Mouse (Mus musculus) frontal cortex, postnatal 36 days (tissue): Measurements from ENCODE around the gene Rps19bp1.
A peak's percentile ranks its signal among the peaks of the same experiment; 100 is the strongest.

Source experiments
- DNase-seq, 2 experiments: peaks; one replicate each; pipeline ENCODE4 v3.0.0; 2022; ENCODE audit warnings: low spot score in 2 of 2

The Rps19bp1 gene

DNA sequence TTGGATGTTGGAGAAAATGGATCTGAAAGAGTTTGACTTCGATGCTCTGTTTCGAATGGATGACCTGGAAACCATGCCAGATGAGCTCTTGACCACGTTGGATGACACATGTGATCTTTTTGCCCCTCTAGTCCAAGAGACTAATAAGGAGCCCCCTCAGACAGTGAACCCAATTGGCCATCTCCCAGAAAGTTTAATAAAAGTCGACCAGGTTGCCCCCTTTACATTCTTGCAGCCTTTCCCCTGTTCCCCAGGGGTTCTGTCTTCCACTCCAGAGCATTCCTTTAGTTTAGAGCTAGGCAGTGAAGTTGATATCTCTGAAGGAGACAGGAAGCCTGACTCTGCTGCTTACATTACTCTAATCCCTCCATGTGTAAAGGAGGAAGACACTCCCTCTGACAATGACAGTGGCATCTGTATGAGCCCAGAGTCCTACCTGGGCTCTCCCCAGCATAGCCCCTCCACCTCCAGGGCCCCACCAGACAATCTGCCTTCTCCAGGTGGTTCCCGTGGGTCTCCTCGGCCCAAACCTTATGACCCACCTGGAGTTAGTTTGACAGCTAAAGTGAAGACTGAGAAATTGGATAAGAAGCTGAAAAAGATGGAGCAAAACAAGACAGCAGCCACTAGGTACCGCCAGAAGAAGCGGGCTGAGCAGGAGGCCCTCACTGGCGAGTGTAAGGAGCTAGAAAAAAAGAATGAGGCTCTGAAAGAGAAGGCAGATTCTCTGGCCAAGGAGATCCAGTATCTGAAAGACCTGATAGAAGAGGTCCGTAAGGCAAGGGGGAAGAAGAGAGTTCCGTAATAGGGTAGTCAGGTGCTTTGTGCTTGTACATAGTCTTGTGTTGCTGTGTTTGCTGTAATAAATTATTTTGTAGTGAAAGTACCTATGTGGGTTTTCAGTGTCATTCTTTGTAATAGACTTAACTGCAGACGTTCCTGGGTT is 7.2 kb downstream of the Rps19bp1 start:
- DNase-seq = no peak

DNA sequence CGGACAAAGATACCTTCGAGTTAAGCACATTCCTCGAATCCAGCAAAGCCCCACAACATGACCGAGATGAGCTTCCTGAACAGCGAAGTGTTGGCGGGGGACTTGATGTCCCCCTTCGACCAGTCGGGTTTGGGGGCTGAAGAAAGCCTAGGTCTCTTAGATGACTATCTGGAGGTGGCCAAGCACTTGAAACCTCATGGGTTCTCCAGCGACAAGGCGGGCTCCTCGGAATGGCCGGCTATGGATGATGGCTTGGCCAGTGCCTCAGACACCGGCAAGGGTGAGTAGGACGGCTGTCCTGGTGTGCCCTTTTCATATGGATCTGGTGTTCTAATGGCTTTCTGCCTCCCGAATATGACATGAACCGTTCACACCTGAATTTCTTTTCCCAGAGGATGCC is 7.9 kb downstream of the Rps19bp1 start:
- DNase-seq = no peak

DNA sequence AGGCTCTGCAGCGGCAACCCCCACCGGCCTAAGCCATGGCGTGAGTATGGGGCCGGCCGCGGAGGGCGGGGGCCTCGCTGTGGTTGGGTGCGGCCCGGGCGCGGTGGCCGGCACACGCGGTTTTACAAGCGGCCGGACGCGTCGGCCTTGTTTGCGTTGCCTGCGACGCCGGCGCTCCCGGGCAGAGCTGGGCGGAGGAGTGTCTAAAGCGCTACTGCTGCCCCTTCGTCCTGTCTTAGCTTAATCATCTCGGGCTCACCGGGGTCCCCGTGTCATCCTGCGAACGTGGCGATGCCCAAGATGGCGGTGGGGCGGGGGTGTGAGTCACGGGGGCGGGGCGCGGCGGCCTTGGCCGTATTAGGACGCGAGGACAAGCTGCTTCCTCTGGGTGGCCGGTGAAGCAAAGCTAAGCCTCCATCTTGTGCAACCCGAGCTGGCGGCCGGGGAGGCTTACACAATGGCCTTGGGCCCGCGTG is 8.4 kb downstream of the Rps19bp1 start:
- peak; percentile 53 to 57 for DNase-seq

DNA sequence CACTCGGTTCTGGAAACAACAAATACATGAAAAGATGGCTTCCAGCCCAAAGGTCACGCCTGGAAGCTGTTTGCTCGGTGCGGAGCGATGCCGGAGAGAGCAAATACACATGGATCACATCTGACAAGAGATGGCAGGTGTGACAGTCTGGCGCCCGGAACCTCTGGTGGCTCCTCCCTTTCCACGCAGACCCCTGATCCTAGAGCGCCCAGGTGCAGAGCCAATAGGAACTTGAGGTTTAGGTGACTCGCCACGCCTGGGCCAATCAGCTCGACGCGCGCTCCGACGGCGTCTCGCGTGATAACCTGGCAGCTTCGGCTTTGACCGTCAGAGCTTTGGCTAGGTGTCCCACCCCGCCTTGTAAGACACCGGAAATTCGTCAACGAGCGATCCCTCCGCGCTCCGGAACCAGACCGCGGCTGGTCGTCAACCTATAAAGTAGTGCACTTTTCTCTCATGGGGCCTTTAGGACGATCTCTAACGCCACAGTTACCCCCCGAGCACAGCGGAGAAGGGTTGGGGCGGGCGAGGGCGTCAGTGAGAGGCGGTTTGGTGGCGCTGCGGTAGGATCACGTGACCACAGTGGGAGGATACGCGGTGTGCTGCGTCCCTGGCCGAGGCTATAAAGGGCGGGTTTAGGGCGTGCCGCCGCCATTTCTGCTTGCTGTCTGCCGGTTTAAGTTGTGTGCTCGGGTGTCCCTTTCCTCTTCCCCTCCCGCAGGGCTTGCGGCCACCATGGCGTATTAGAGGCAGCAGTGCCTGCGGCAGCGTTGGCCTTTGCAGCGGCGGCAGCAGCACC is 9.1 kb downstream of the Rps19bp1 start, which contains the start of gene Atf4:
Gene Atf4 (plus strand): TSS at position 338 of the 799 bp plus-strand sequence.
- peak; percentile 99 to 100 for DNase-seq

DNA sequence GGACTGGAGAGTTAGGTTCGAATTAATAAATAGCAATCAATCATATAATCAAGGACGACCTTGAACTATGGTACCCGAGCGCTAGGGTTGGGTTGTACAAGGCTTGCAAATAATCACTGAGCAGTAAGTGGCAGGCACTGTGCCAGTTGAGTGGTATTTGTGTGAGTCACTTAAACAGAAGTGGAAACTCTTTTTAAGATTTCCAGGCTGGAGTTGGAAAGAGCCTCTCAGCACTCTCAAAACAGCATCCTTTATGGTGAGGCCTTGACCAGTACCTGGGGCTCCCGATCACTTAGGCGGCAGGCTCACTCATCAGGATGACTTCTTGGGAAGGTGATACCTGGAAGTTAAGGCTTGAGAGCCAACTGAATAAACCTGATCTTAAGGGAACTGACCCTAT is 9.9 kb downstream of the Rps19bp1 start:
- DNase-seq = no peak

DNA sequence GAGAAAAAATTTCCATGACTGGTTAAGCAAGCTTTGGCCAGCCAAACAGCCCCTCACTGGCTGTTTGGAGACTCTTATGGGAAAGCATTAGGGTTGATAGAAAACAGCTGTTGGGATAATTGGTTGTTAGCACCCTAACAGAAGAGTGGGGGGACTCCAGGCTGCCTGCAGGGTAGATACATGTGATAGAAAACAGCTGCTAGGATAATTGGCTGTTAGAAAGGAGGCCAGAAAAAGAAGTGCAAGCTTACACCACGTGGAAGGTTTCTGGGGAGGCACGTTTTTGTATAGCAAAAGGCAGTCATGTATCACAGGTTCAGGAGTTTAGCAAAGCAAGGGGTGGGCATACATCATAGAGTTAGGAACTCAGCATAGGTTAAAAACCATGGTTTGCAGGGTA is 10.6 kb downstream of the Rps19bp1 start:
- DNase-seq = no peak

DNA sequence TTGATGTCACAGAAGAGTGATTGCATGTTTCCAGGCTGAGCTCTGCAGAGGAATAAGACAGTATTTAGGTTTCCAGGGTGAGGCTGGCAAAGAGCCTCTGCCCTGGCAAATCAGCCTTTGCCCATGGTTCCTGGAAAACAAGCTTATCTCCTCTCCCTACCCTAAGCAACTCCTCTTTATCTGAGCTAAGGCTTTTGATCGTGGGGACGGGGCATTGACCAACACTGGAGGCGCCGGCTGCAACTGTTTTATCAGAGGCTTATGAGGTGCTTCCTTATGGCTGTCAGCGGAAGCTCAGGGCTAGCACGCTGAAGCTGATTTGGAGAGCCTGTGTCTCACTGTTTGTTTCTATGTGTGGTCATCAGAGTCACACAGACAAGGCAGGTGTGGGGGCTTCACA is 13.5 kb downstream of the Rps19bp1 start:
- DNase-seq = no peak

DNA sequence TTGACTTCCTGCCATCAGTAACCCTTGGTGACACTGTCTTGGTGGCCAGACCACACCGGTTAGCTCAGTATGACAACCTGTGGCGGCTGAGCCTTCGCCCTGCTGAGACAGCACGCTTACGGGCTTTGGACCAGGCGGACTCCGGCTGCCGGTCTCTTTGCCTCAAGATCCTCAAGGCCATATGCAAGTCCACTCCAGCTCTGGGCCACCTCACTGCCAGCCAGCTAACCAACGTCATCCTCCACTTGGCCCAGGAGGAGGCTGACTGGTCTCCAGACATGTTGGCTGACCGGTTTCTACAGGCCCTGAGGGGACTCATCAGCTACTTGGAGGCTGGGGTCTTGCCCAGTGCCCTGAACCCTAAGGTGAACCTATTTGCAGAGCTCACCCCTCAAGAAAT is 14.4 kb downstream of the Rps19bp1 start:
- DNase-seq = no peak

DNA sequence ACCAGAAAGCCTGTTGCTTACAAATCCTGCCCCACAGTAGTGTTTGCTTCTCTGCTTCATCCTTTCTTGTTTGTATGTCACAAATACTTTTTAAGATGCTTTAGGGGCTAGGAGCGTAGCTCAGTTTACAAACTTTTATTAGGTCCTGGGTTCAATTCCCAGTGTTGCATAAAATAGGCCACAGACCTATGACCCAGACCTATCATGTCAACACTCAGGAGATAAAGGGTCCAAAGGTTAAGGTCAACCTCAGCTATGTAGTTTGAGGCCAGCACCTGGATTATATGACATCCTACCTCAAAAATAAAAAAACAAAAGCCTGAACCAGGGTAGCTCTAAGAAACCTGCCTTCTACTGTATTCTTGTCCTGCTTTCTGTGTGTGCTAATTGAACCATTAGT is 15.5 kb downstream of the Rps19bp1 start:
- no peak for DNase-seq

DNA sequence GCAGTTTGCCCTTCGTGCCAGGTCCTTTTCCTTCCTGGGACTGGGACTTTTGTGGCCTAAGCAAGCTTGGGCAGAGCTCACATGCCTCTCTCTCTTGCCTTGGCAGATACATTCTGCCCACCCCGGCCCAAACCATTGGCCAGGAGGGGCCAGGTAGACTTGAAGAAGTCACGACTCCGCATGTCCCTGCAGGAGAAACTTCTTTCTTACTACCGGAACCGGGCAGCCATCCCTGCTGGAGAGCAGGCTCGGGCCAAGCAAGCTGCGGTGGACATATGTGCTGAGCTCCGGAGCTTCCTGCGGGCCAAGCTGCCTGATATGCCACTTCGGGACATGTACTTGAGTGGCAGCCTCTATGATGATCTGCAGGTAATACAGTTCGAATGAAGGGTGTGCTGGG is 16.0 kb downstream of the Rps19bp1 start:
- DNase-seq = no peak

DNA sequence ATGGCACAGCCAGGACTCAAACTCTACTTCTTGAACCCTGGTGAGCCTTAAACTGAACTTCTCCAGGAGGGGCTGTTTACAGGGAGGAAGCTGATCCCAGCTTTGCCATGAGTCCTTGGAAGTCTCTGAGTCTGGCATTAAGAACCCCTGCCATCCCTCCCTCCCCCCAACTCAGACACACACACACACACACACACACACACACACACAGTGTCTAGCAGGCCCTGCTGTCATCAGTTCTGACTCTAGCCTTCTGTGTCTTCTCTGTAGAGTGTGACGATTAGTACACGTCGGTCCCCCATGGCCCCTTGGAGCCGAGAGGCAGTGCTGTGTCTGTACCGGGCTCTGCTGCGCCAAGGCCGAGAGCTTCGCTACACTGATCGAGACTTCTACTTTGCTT is 28.6 kb downstream of the Rps19bp1 start, which contains the start of gene AC140267.1:
Gene AC140267.1 (plus strand): TSS at position 301 of the 400 bp plus-strand sequence.
- DNase-seq = no peak

DNA sequence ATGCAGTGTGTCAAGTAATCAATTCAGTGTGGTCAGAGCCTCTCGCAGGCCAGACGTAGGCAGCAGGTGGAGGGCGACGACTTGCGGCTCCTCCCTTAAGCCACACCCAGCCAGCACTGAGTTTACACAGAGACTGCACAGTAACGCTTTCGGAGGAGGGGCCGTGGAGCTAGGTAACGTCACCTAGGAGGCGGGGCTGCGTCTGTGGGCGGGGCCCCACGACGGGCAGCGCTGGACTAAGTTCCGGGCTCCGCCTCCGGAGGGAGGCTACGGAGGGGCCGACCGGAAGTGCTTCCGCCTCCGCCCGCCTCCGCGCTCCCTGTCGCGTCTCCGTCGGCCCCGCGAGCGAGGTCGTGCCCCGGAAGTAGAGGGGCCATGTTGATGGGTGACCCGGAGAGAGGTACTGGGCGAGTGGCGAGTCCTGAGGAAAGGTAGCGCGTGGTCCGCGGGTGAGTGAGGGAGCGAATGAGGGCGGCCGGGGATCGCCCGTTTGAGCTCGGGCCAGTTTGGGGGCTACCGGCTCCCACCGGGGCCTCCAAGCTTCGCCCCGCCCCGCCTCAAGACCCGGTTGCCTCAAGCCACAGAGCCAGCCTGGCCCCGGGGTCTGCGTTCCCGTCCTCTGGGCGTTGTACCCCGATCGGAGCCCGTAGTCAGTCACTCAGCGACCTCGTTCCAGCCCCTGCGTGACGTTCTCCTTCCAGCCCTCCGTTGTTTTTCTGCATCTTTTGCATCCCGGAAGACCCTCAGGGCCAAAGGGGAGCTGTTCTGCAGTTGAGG is 30.2 kb downstream of the Rps19bp1 start, which contains the start of gene Mief1:
Gene Mief1 (plus strand): TSS at position 286 of the 777 bp plus-strand sequence.
- DNase-seq = peak; percentile 97 to 98

DNA sequence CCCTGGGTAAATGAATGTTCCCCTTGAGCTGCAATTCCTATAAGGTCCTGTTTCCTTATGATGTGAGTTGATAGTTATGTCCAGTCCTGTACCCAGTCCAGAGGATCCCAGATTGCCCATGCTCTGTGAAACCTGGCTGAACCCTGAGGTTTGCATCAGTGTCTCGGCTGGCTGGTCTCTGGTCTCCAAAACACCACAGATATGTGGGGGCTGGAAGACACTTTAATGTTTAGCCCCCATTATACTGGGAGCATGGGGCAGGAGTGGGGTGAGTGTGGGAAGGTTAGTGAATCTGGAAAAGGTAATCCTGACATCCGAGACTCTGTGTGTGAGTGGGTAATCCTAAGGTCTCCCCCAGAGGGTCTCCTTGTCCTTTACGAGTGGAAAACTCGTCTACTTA is 31.1 kb downstream of the Rps19bp1 start:
- DNase-seq = no peak

DNA sequence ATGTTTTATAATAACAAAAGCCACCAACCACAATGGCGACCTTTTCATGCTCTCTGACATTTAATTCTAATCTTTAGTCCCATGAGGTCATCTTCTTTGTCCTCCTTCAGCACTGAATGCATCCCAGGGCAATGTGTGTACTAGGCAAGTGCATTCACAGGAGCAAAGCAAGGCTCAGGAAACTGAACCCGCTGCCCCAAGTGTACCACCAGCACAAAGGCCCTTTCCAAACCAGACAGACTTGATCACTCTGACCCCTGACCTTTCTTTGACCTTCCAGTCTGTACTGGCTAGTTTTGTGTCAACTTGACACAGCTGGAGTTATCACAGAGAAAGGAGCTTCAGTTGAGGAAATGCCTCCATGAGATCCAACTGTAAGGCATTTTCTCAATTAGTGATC is 31.8 kb downstream of the Rps19bp1 start:
- no peak for DNase-seq

DNA sequence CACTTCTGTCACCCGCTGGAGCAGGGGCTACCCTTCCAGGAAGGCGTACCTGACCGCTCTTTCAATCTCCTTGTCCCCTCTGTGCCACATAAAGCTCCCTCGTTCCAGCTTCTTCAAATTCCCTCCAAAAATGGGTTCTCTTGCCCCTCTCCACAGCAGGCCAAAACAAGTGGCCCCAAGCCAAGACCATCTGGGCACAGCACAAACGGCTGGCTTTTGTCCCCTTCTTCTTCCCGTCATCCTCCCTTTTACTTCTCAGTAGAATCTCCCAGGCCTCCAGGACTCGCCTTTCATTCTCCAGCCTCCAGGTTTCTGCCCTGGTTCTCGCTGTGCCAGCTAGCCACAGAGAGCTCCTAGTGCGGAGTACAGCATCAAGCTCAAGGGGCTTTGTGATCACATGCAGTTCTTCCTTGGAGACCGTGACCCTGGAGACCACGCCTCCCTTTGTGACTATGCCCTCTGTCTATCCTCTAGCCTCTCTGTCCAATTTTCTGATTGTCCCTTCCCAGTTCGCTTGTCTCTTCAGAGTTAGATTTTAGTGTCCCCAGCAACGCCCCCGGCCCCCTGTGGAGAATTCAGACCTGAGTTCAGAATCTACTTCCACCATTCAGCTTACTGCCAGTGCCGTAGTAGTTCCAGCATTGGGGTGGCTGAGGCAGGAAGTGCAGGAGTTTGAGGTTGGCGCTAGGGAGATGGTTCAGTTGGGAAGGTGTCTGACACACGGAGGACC is 35.9 kb downstream of the Rps19bp1 start:
- no peak for DNase-seq

DNA sequence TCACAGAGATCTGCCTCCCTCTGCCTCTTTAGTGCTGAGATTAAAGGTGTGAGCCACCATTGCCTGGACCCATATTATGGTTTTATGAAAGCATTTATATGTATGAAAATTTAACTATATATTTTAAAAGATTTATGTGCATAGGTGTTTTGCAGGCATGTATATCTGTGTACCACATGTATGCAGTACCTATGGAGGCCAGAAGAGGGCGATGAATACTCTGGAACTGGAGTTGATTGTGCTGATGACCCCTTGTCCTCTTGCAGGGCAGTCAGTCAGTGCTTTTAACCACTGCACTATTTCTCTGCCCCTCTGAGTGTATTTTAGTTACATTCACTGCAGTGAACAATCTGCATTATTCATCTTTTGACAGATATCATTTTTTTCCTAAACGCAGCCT is 38.3 kb downstream of the Rps19bp1 start:
- peak in 1 of 2 experiments; percentile 23 for DNase-seq

DNA sequence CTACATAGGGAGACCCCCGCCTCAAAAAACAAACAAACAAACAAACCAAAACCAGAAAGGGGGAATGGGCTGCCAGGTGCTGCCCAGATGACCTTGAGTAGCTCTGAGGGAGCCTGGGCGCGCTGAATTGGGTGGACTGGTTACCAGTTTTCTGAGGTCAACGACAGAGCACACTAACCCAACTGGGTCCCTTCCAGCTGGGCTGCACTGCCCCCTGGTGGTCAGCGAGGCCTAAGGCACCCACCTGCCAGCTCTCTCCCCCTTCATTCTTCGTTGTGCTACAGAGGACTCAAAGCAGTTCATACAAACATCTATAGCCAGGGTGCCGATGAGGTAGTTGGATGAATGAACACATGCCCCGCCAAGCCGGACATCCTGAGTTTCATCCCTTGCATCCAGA is 38.9 kb downstream of the Rps19bp1 start:
- DNase-seq = peak; percentile 45 to 53

DNA sequence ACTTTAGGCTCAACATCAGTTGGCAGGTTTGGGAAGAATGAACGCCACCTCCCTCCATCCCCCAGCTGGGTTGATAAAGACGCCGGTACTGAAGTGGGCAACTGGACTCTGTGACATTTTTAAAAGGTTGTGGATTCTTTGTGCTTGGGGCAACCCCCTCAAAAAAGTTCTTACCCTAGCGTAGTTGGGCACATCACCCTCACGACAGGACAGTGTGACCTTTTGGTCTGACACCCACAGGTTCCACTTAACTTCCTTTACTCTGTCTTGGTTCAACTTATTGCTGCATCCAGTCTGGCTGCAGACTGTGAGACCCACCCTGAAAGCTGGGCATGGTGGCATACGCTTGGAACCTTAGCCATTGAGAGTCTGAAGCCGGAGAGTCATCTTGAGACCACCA is 40.4 kb downstream of the Rps19bp1 start:
- no peak for DNase-seq

DNA sequence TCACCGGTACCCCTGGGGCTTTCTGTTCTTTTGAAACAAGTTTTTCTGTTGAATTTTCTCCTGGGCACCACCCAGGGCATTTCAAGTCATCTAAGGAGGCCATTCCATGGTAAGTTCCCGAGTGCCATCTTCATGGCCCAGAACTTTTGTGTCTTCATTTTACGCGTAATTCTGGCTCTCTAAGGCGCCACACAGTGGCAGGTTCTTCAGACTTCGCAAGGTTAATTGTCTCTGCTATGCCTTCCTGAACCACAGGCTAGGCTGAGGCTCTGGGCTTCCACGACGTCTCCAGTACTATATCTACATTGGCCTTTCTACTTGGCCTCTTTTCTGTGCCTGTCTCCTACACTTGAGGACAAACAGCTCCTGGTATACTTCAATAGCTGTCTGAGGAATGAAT is 43.1 kb downstream of the Rps19bp1 start:
- no peak for DNase-seq

DNA sequence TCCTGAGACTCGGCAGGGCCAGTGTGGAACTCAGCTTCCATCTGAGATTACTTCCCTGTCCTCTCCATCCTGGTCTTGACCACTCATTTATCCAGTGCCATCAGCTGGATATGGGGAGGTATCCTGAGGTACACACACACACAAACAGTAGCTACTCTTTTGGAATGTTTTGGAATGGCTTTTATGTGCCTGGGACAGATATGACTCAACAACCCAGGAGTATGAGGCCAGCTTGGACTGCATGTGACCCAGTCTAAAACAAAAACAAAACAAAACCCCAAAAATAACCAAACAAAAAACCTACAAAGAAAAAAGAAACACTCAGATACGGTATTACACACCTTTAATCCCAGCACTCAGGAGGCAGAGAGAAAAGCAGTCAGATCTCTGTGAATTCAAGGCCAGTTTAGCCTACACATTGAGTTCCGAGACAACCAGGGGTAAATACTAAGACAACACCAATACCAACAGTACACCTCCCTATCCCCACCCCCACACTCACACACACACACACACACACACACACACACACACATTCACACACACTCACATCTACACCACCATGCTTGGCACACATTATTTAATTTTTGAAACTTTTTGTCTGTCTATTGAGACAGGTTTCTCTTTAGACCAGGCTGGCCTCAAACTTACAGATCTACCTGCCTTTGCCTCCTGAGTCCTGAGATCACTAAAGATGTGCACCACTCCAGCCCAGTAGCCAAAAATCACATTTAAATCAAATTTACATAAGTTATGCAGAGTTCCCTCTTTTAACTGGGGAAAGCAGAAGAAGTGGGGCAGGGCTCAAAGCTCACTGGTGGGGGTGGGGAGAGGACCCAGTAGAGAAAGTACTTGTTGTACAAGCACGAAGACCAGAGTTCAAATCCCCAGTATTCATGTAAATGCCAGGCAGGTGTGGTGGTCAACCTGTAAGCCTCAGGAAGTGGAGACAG is 44.1 kb downstream of the Rps19bp1 start:
- DNase-seq = no peak
